Mouse (Mus musculus) CH12.LX (cell line): Measurements from ENCODE around the gene Tomm20. TPM values are rescaled to one million over a fixed set of nuclear protein-coding genes. Genes with fewer than 3 reads are reported as not detected.

Experiments used
- DNase-seq: peaks from one replicate; pipeline ENCODE4 v3.0.0-alpha.2; 2013; ENCODE audit errors: extremely low read depth
- H3K27ac ChIP-seq: 2 replicates; pipeline ENCODE4 v1.5.1; 2012; ENCODE audit warnings: low read depth, mild to moderate bottlenecking, control low read depth, moderate library complexity; ENCODE audit not compliant: insufficient read depth
- H3K27me3 ChIP-seq: replicated peaks from 2 replicates; pipeline ENCODE3; 2012; ENCODE audit warnings: inconsistent platforms
- H3K36me3 ChIP-seq, 2 experiments: replicated peaks in 1 of 2; 2 replicates each; pipeline versions ENCODE3 to v1.6.1; 2012; ENCODE audit warnings: inconsistent platforms in 1 of 2, low read length in 1 of 2, mild to moderate bottlenecking in 1 of 2, mixed read lengths in 1 of 2, moderate library complexity in 1 of 2; ENCODE audit not compliant: control insufficient read depth in 1 of 2, insufficient read depth in 1 of 2
- H3K4me1 ChIP-seq, 2 experiments: 2 replicates each; pipeline ENCODE4 v1.6.1; 2012; ENCODE audit warnings: inconsistent platforms in 1 of 2, moderate library complexity in 1 of 2; ENCODE audit not compliant: insufficient read depth in 2 of 2, control insufficient read depth in 1 of 2
- H3K4me2 ChIP-seq: 2 replicates; pipeline ENCODE4 v1.6.1; 2012; ENCODE audit warnings: low read depth, mild to moderate bottlenecking, control low read depth; ENCODE audit not compliant: poor library complexity, insufficient read depth, severe bottlenecking
- H3K4me3 ChIP-seq, 3 experiments: fragments of 150-350 bp in 1 of 3; sonication (generic) in 1 of 3; replicated peaks in 1 of 3; 2 replicates each; pipeline versions ENCODE3 to v1.5.1; 2011 to 2012; ENCODE audit warnings: low read depth in 2 of 3, low read length in 2 of 3, mild to moderate bottlenecking in 2 of 3, moderate library complexity in 2 of 3, control low read depth in 1 of 3, improper control_type of control experiment in 1 of 3, inconsistent platforms in 1 of 3, mixed read lengths in 1 of 3; ENCODE audit not compliant: poor library complexity in 1 of 3
- H3K79me2 ChIP-seq: replicated peaks from 2 replicates; pipeline ENCODE4 v1.6.1; 2012; ENCODE audit warnings: mild to moderate bottlenecking, moderate library complexity; ENCODE audit not compliant: control insufficient read depth, poor library complexity, insufficient read depth, severe bottlenecking; ENCODE audit errors: extremely low read depth
- H3K9ac ChIP-seq: 2 replicates; pipeline ENCODE4 v1.6.1; 2012; ENCODE audit warnings: low read depth, mild to moderate bottlenecking, control low read depth, moderate library complexity; ENCODE audit not compliant: insufficient read depth
- H3K9me3 ChIP-seq: replicated peaks from 2 replicates; pipeline ENCODE3; 2012; ENCODE audit warnings: low read length, inconsistent platforms, mixed read lengths
- BHLHE40 ChIP-seq: IDR thresholded peaks from 2 replicates; pipeline ENCODE4 v1.6.1; 2011; ENCODE audit warnings: mild to moderate bottlenecking, low read depth, low read length, improper control_type of control experiment
- CHD1 ChIP-seq: IDR thresholded peaks from 2 replicates; pipeline ENCODE4 v1.6.1; 2012; ENCODE audit warnings: low read depth, low read length, improper control_type of control experiment, inconsistent platforms
- CHD2 ChIP-seq: IDR thresholded peaks from 2 replicates; pipeline ENCODE4 v1.6.1; 2011; ENCODE audit warnings: low read length, improper control_type of control experiment
- CTCF ChIP-seq, 2 experiments: IDR thresholded peaks in 1 of 2; conservative IDR thresholded peaks in 1 of 2; 2 replicates each; pipeline ENCODE4 v1.5.1; 2011 to 2012; ENCODE audit warnings: low read depth in 2 of 2, low read length in 2 of 2, improper control_type of control experiment in 1 of 2, inconsistent platforms in 1 of 2, mild to moderate bottlenecking in 1 of 2, moderate library complexity in 1 of 2
- E2F4 ChIP-seq: IDR thresholded peaks from 2 replicates; pipeline ENCODE4 v1.6.1; 2011; ENCODE audit warnings: low read depth, low read length, improper control_type of control experiment; ENCODE audit not compliant: insufficient replicate concordance
- ELF1 ChIP-seq: IDR thresholded peaks from 2 replicates; pipeline ENCODE4 v1.6.1; 2014; ENCODE audit warnings: low read depth, mild to moderate bottlenecking, inconsistent platforms, low read length, improper control_type of control experiment
- EP300 ChIP-seq: IDR thresholded peaks from 2 replicates; pipeline ENCODE4 v1.6.1; 2011; ENCODE audit warnings: low read length, improper control_type of control experiment
- ETS1 ChIP-seq: conservative IDR thresholded peaks from 2 replicates; pipeline ENCODE4 v1.6.1; 2012; ENCODE audit warnings: low read depth, mild to moderate bottlenecking, inconsistent platforms, low read length, improper control_type of control experiment, moderate library complexity
- HCFC1 ChIP-seq: IDR thresholded peaks from 2 replicates; pipeline ENCODE4 v1.6.1; 2012; ENCODE audit warnings: low read depth, mild to moderate bottlenecking, inconsistent platforms, low read length, improper control_type of control experiment
- KAT2A ChIP-seq: IDR thresholded peaks from 2 replicates; pipeline ENCODE4 v1.6.1; 2012; ENCODE audit warnings: low read length, improper control_type of control experiment, inconsistent platforms; ENCODE audit not compliant: insufficient replicate concordance
- MAX ChIP-seq: IDR thresholded peaks from 2 replicates; pipeline ENCODE4 v1.6.1; 2011; ENCODE audit warnings: low read length, improper control_type of control experiment
- MAZ ChIP-seq: IDR thresholded peaks from 2 replicates; pipeline ENCODE4 v1.6.1; 2012; ENCODE audit warnings: low read depth, mild to moderate bottlenecking, inconsistent platforms, low read length, improper control_type of control experiment, moderate library complexity
- MXI1 ChIP-seq: IDR thresholded peaks from 2 replicates; pipeline ENCODE4 v1.6.1; 2011; ENCODE audit warnings: mild to moderate bottlenecking, low read depth, low read length, improper control_type of control experiment
- MYC ChIP-seq: IDR thresholded peaks from 2 replicates; pipeline ENCODE4 v1.6.1; 2011; ENCODE audit warnings: low read depth, mild to moderate bottlenecking, improper control_type of control experiment, low read length
- NELFE ChIP-seq: IDR thresholded peaks from 2 replicates; pipeline ENCODE4 v1.6.1; 2011; ENCODE audit warnings: low read depth, low read length, improper control_type of control experiment
- NRF1 ChIP-seq: IDR thresholded peaks from 2 replicates; pipeline ENCODE4 v1.6.1; 2014; ENCODE audit warnings: low read depth, mild to moderate bottlenecking, inconsistent platforms, low read length, improper control_type of control experiment, moderate library complexity
- PAX5 ChIP-seq: IDR thresholded peaks from 2 replicates; pipeline ENCODE4 v1.6.1; 2012; ENCODE audit warnings: low read length, inconsistent platforms, mixed read lengths
- RAD21 ChIP-seq: IDR thresholded peaks from 2 replicates; pipeline ENCODE4 v1.6.1; 2011; ENCODE audit warnings: low read depth, mild to moderate bottlenecking, low read length, improper control_type of control experiment, moderate library complexity
- SIN3A ChIP-seq: IDR thresholded peaks from 2 replicates; pipeline ENCODE4 v1.6.1; 2012; ENCODE audit warnings: low read length, improper control_type of control experiment, inconsistent platforms
- TBP ChIP-seq: conservative IDR thresholded peaks from 2 replicates; pipeline ENCODE4 v1.6.1; 2011; ENCODE audit warnings: low read depth, low read length, improper control_type of control experiment
- UBTF ChIP-seq: IDR thresholded peaks from 2 replicates; pipeline ENCODE4 v1.6.1; 2012; ENCODE audit warnings: low read depth, mild to moderate bottlenecking, inconsistent platforms, low read length, improper control_type of control experiment, moderate library complexity
- ZKSCAN1 ChIP-seq: IDR thresholded peaks from 2 replicates; pipeline ENCODE4 v1.6.1; 2012; ENCODE audit warnings: low read depth, inconsistent platforms, low read length, improper control_type of control experiment, borderline replicate concordance
- ZMIZ1 ChIP-seq: IDR thresholded peaks from 2 replicates; pipeline ENCODE4 v1.6.1; 2012; ENCODE audit warnings: low read depth, mild to moderate bottlenecking, inconsistent platforms, low read length, improper control_type of control experiment
- ZNF384 ChIP-seq: IDR thresholded peaks from 2 replicates; pipeline ENCODE4 v1.6.1; 2012; ENCODE audit warnings: low read depth, low read length, improper control_type of control experiment, inconsistent platforms
- dilution Hi-C: fragments of 300-500 bp; cut with MboI; formaldehyde crosslinking; loops from 2 replicates; pipeline ENCODE4 v1.14.3; 2020; ENCODE audit warnings: low sequenced_read_pairs; ENCODE audit not compliant: extremely low pct_unique_long_range_greater_than_20kb, extremely low pct_ligation_motif_present
- in situ Hi-C: fragments of 300-500 bp; cut with MboI; formaldehyde crosslinking; loops from 3 replicates; pipeline ENCODE4 v1.14.3; 2019; ENCODE audit warnings: low sequenced_read_pairs, low pct_ligation_motif_present, low pct_unique_long_range_greater_than_20kb, mixed read lengths
- polyA plus RNA-seq: library from polyadenylated mRNA; unstranded; fragments of >175 nt; gene quantifications from 2 replicates; pipeline ENCODE4 v1.2.1, GENCODE M21; 2012; ENCODE audit warnings: low read depth; ENCODE audit not compliant: insufficient read length
- total RNA-seq, 2 experiments: library from RNA; depleted of rRNA; stranded (reverse); fragments of 300-350 nt in 1 of 2; fragments of >200 nt in 1 of 2; gene quantifications; 2 replicates each; pipeline ENCODE4 v1.2.3; 2012 to 2014

Tomm20 gene
- total and polyA plus RNA-seq, 3 experiments: 130 to 513 (median 394) TPM

- peaks cover 2 to 19% of the 10 kb centered on the region in 2 experiments; a peak in 3 of 4 replicates for H3K4me1 ChIP-seq
- DNase-seq: no peak
- in situ Hi-C loops: no loop called here
- H3K9ac ChIP-seq: no peak overlapping the region
- no peaks in the 10 kb centered on the region for H3K9me3 ChIP-seq
- H3K36me3 ChIP-seq: peaks cover 20 to 64% of the 10 kb centered on the region in 2 experiments
- H3K4me2 ChIP-seq: peak overlapping the region; percentile 57; the same call in 1 of the 2 replicates
- no peak overlapping the region for H3K27ac ChIP-seq
- no peak for TF ChIP-seq ZMIZ1
- TF ChIP-seq RAD21: no peak
- no peak for TF ChIP-seq ZKSCAN1
- TF ChIP-seq ELF1: no peak
- TF ChIP-seq ZNF384: no peak
- TF ChIP-seq MYC: no peak
- no peak for TF ChIP-seq E2F4
- TF ChIP-seq EP300: no peak
- no peak for TF ChIP-seq PAX5
- no peak for TF ChIP-seq CHD1
- TF ChIP-seq CHD2: no peak
- TF ChIP-seq ETS1: no peak
- no peak for TF ChIP-seq NRF1
- TF ChIP-seq NELFE: no peak
- TF ChIP-seq MAZ: no peak
- TF ChIP-seq CTCF (conservative IDR thresholded peaks at IDR 0.05 in 1 of 2, IDR thresholded peaks at IDR 0.05 in 1 of 2; ENCODE audit: low read depth in 2 of 2, low read length in 2 of 2): no peak
- no peak for TF ChIP-seq MXI1
- H3K4me3 ChIP-seq: no peak overlapping the region
- no peaks in the 10 kb centered on the region for H3K27me3 ChIP-seq
- peaks cover 39% of the 10 kb centered on the region for H3K79me2 ChIP-seq
- dilution Hi-C loops: no loop called here
Measured at GRCm38 (mm10) chr8:126946444-126946843, 800 bp upstream of the Tomm20 start.

- H3K4me2 ChIP-seq: peak overlapping the region; percentile 64; the same call in 1 of the 2 replicates
- no peaks in the 10 kb centered on the region for H3K27me3 ChIP-seq
- in situ Hi-C loops: loop anchor here (5.0 kb wide), 1 partner anchor 32 kb away; no protein-coding TSS in a partner anchor
- H3K36me3 ChIP-seq: peaks cover 7 to 61% of the 10 kb centered on the region in 2 experiments
- TF ChIP-seq EP300 (no peak), UBTF (peak; percentile 35; the same call in 1 of the 2 replicates), TBP (no peak), KAT2A (0 out of 2 replicates have a peak, but pooled peaks have one; percentile 4), BHLHE40 (peak; percentile 53), CHD2 (0 out of 2 replicates have a peak, but pooled peaks have one; percentile 6), HCFC1 (no peak; the same call in 1 of the 2 replicates), ZNF384 (no peak), MXI1 (peak; percentile 90), NRF1 (0 out of 2 replicates have a peak, but pooled peaks have one; percentile 28), MAX (peak; percentile 48), CHD1 (0 out of 2 replicates have a peak, but pooled peaks have one; percentile 47), SIN3A (peak; percentile 43), MYC (peak; percentile 40; the same call in 1 of the 2 replicates)
- TF ChIP-seq, all 38 proteins: peak for 10
- Histone ChIP-seq H3K4me3 (peak overlapping the region; percentile 79 to 91 (median 83)), H3K79me2 (peaks cover 52% of the 10 kb centered on the region), H3K4me1 (peaks cover 2 to 29% of the 10 kb centered on the region in 2 experiments; a peak in 3 of 4 replicates), H3K9ac (peak overlapping the region; percentile 96), H3K27ac (peak overlapping the region; percentile 80), H3K9me3 (no peaks in the 10 kb centered on the region)
- dilution Hi-C loops: no loop called here
- peak; percentile 60 for DNase-seq
Measured at GRCm38 (mm10) chr8:126944781-126945691, 608 bp downstream of the Tomm20 start.
